Mouse (Mus musculus) ES-E14 (cell line): ENCODE data around the gene Sept9.

Source experiments
- CHD2 ChIP-seq: IDR thresholded peaks from 2 replicates; pipeline ENCODE4 v1.6.1; 2014; ENCODE audit warnings: mild to moderate bottlenecking, low read depth, low read length, inconsistent platforms
- HCFC1 ChIP-seq: IDR thresholded peaks from 2 replicates; pipeline ENCODE4 v1.6.1; 2012; ENCODE audit warnings: low read length, inconsistent platforms, borderline replicate concordance; ENCODE audit not compliant: insufficient read depth
- MAFK ChIP-seq: IDR thresholded peaks from 2 replicates; pipeline ENCODE4 v1.6.1; 2014; ENCODE audit warnings: mild to moderate bottlenecking, low read depth, low read length, inconsistent platforms; ENCODE audit not compliant: insufficient read depth
- ZC3H11A ChIP-seq: IDR thresholded peaks from 2 replicates; pipeline ENCODE4 v1.6.1; 2012; ENCODE audit warnings: low read depth, mild to moderate bottlenecking, inconsistent platforms, low read length, borderline replicate concordance

- no peak for TF ChIP-seq CHD2
- TF ChIP-seq MAFK: no peak
- TF ChIP-seq HCFC1: no peak
- no peak for TF ChIP-seq ZC3H11A
Measured at GRCm38 (mm10) chr11:117397755-117398154, 198.3 kb downstream of the Sept9 start.
